Mouse (Mus musculus): Measurements from ENCODE around the gene Crhr2.

Crhr2 gene

DNA sequence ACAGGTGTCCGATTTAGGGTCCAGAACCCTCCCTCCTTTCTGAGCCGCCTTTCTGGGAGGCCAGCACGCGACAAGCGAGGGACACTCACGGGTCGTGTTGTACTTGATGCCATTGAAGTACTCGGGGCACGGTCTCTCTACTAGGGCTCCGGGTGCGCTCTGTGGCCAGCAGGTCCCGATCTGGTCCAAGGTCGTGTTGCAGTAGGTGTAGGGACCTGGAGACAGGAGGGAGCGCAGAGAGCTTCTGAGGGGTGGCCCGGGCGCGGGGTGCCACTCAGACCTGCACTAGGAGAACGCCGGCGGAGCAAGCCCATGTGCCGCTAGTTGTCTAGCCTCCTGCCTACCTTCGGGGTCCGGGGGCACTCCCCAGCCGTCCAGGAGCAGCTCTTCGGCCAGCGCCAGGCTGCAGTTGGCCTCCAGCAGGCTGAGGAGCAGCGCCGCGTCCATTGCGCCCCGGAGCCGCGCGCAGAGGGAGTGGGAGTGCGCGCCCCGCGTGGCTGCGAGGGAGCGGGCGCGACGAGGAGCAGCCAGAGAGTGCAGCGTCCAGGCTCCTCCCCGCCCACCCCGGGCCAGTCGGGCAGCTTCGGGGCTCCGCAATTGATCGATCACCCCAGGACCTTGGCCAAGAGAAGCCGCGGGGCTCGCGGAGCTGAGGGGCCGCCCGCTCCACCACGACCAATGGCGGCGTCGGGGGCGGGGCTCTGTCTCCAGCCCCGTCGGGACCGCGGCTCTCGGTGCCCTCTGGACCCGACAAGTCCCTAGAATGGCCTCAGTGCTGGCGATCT lies 15.3 kb downstream of the Crhr2 start:
- no peak for DNase-seq

DNA sequence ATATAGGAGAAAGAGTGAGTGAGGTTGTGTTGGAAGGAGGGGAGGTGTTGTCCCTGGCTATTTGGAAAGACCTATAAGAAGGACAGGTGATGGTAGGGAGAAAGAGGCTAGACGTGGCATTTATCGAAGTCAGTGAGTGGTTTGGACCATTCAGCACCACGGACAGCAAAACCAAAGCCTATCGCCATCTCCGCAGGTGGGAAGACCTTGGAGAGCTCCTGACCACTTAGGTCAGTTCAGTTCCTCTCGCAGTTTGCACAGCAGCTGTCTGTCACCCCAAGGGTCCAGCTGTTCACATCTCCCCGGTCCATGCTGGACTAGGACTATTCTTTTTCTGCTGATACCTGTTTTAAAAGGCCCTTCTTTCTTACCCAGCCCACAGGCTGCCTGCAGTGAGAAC lies 24.5 kb downstream of the Crhr2 start:
- no peak for DNase-seq

DNA sequence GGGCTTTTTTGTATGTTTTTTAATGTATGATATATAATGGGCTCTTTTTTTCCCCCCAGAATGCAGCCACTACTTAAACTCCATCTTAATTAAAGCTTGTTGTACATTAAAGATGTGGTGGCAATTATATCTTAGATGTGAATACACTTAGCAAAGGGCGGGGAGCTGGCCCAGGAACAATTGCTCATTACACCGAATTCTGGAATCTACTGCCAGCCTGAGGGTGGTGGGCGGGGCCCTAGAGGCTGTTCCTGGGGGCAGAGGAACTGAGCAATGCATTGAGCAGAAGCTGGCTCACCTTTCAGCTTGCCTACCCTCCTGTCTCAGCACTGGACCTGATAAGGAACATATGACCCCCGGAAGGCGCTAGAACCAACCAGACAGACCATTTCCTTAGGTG lies 34.2 kb downstream of the Crhr2 start:
- DNase-seq, result no peak

DNA sequence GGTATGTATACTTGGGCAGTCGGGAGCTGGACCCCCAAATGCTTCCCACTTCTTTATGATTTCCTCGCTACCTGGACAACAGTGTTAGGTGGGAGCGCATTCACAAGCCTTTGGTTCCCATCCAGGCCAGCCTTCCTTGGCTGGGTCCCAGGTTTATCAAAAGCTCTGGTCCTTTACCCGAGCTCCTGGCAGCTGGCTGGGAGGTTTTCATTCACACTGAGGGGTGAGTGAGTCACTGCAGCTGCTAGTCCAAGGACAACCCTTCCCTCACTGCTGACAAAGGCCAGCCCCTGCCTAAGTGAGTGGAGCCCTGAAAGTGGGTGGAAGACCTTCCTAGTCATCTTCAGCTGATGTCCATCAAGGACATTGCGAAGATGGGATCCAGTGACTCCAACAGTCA lies 34.8 kb downstream of the Crhr2 start:
- no peak for DNase-seq

DNA sequence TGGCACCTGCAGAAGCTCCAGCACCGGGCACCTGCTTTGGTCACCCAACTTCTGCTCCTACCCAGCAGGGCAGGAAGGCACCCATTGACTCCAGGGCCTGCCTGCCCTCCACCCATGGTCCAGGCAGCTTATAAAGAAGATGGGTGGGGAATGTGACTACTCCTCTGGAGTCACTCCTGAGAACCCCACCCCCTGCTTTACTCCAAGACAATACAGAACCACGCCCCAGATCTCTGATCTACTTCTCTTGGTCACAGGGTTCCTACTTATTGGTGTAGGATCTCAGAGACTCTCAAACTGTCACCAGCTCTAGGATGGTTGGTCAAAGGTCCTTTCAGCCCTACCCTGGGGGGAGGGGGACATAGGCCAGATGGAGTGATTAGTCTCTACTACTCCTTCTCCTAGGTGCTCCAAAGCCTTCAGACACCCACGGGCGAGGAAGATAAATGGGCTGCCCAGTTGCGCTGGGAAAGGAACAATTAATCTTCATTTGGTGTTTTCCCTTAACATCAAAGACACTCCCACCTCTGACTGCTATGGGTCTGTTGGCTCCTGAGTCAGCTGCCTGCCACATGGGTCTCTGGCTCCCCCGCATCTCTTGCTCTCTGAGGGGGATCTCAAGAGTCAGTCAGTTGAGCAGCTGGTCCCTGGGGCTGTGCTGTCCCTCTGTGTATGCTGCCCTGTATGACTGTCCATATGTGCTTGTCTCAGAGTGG lies 39.2 kb downstream of the Crhr2 start:
- DNase-seq, result no peak

DNA sequence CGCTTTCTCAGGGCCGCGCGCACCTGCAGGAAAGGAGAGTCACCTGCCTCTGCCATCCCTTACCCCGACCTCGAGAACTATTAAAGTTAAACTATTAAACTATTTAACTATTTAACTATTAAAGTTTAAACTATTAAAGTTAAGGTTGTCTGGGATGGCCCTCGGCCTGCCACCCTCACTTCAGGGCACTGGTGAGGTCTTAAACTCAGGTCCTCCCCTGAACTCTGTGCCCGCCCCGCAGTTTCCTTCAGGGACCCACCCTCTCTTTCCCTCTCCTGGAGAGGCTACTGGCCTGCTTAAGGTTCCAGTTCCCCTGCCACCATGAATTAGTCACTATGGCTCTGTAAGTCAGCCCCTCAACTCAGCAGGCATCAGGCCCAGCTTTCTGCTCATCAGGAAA lies 41.4 kb downstream of the Crhr2 start:
- DNase-seq, result no peak

DNA sequence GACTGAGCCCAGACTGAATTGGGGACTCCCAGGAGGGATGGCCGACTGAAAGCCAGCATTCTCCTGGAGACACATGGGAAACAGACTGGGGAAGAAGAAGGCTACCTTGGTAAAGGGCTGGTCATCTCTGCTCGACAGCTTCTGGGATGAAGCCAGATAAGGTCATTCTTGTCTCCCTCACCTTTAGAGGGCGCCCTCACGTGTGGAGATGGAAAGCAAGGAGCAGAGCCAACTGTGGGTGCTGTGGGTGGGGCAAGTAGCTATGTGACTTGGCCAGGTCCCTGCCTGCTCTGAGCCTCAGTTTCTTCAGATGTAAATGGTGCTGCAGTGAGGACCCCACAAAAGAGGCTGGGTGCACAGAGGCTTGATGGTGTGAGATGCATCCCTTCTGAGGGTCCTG lies 42.2 kb downstream of the Crhr2 start:
- no peak for DNase-seq

DNA sequence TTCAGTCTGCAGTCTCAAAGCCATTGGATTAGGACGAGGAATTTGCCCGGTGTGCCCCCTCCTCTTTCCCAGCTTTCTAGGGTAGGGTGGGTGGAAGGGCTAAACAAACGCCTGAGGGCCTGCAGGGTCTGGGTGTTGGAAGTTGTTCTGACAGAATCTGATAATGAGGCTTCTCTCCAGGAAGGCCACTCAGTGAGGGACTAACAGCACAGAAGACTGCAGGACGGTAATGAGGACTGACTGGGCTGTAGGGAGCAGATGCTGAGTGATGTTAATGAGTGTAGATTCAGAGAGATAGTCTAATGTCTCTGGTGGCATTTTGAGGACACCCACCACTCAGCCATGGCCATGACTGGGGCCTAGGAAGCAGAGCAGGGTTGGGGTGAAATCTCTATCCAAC lies 45.5 kb downstream of the Crhr2 start:
- DNase-seq, result no peak

DNA sequence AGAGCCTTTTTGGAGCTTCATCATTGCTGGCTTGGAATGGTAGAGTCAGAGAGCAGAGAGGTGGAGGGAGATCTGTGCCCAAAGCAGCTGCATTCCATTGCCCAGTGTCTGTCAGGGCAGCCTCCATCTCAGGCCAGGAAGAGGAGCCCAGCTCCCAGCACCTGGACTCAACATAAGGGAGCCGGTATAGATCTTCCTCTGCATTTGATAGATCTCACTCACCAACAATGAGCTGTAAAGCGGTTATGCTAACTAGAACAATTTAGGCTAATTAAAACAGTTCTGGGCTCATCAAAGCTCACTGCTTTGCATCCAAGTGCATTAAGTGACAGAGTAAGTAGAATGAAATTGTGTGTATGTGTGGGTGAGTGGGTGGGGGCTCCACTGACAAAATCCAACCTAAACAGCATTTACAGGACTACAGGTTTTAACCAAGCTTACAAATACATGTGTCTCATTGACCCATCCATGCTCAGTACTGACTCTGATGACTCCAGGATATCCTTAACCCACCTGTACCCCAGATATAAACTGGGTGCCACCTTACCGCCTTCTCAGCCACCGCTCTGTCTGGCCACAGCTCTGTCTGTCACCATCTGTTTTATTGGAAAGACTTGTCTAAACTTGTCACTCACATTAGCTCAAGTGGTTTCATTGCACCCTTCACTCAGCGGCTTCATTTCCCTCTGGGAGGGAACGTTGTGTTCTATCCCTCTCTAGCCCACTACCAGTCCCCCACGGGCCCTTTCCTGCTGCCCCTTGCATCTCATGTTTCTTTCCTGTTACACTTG lies 50.4 kb downstream of the Crhr2 start:
- no peak for DNase-seq

DNA sequence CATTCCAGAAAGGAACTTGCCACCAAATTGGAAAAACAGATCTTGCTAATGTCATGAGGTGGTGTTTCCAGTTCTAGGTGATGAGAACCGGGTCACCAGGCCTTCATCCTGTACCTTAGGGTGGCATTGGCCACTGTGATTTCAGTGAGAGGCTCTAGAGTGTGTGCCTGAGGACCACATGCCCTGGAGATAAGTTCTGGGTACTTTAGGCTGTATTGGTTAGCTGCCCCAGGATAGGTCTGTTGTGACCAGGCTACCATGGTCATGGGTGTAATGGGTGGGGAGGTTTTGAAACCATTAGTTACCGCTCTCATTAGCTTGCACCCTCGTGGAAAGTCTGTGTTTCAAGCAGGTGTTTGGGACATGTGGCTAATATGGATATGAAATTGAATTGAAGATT lies 51.4 kb downstream of the Crhr2 start:
- no peak for DNase-seq

DNA sequence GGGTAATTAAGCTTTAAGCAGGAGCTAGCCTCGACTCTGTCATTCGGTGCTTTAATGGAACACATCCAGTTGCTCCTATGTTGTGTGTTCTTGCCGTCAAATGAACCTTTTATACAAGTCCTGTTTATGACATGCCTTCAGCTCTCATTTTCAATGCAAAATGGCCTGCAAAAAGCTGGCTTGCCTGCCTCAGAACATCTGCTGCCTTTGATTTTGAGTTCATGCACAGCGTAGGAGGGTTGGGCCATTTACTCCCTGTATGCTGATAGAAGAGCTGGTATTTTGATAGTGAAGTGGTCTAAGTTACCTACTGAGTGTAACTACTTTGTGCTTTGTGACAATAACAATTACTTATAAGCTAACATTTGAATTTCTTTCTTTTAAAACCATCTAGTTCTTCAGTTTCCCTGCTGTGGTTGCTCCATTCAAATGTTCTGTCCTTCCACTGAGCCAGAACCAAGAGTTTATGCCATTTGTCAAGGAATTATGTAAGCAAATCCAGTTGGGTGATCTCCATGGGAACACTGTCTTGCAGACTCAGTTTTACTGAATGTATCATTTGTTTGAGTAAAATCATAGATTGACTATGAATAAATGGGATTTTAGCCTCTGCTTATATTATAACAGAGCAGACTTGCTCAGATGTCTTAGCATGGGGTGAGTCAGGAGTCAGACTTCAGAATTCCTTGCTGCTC lies 56.1 kb downstream of the Crhr2 start:
- DNase-seq, result no peak

DNA sequence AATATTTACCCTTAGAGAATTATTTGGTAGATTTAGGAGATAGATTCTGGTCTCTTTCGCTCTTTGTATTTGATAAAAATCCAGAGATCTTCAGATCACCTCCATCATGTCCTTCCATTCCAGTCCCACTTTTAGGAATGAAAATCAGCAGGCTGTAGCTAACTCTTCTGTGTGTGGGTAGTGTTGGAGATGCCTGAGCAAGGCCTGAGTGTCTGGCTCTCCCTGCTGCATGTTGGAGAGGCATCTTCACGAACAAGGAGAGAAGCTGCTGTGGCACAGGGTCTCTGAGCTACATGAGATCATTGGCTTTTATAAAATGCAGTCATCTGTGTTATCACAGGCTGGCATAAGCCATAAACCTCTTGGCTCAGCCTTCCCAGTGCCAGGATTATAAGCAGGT lies 66.9 kb downstream of the Crhr2 start:
- no peak for DNase-seq

DNA sequence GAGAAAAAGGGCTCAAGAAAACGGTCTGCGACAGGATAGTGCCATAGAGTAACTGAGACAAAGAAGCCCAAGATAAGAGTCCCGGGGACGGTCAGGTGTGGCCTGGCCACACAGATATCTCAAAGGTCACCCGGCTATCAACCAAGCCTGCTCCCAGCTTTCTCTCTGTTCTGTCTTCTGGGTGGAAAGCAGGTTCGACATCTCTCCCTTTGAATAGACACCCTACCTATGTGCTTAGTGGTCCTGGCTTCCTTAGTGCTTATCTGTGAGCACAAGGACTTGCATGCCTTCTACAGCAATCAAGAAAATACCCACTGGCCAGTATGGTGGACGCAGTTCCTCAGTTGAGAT lies 68.4 kb downstream of the Crhr2 start:
- no peak for DNase-seq

DNA sequence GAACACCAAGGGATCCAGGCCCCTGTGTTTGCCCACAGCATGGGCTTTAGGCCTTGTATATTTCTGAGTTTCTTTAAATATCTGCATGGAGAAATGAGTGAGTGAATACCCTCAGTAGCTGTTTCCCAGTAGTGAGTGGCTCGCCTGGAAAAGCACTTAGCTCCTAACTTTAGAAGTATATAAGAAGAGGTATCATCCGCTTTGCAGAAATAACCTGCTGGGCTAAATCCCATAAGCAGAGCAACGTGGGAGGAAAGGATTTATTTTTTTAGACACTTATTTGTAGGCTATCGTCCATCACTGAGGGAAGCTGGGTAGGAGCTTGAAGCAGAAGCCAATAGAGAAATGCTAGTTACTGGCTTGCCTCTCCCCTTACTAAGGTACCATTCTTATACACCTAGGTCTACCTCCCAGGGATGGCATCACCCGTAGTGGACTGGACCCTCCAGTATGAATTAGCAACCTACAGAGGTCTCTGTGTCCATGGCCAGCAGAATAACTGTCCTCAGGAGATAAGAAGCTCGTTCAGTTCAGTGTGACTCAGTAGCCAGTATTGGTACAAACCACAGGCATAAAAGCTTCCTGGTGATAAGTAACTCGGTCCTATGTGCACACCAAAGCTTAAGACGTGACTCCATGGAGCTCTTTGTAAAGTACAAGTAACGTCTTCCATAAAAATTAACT lies 68.9 kb downstream of the Crhr2 start:
- no peak for DNase-seq

DNA sequence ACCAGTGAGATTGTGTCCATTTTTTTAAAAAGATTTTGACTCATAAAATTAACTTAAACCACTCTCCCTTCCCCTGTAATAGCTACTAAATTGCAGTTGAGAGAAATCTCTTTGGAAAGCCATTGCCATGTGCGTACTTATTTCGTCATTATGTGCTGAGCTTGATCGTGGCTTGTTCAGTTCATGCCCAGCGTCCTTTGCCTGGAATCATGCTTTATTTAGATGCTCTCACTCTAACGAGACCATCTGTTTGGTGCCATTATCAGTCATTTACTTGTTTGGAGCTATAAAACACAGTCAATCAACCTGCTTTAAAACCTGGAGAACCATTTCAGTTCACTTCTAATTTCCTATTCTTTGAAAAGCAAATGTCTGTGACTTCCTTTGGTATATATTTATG lies 70.6 kb downstream of the Crhr2 start:
- DNase-seq, result no peak

DNA sequence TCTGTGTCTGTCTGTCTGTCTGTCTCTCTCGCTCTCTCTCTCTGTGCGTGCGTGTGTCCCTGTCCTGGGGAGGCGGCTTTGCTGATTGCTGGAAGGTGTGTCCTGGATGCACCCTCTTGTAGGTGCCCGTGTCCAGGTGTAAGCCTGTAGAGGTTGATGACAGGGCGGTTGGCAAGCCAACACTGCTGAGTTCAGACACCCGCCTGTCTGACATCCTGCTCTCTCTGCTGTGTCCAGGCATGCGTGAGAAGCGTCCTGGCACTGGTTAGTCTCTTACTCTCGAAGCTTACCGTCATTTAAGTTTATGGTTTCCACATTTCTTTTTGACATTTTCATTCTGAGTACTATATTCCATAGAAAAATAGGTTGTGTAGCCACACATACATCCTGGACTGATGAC lies 71.5 kb downstream of the Crhr2 start:
- peak; percentile 59 for DNase-seq

DNA sequence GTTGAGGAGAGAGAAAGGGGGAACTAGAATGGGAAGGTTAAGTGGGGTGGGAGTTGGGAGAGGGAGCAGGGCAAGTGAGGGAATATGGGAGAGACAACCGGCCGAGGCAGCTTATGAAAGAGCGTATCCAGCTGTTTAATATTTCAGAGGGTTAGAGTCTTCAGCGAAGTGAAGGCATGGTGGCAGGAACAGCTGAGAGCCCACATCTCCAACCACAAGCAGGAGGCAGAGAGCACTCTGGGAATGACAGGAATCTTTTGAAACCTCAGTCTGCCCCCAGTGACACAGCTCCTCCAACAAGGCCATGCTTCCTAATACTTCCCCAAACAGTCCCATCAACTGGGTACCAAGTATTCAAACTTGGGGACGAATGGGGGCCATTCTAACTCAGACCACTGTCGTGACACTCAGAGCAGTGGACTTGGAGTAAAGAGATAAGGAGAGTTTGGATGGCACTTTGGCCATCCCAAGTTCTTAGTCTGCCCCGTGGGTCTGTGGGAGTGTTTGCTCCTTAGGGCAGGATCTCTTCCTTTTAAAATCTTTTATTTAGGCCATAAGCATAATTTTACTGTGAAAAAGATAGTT lies 72.5 kb downstream of the Crhr2 start:
- DNase-seq, result no peak

DNA sequence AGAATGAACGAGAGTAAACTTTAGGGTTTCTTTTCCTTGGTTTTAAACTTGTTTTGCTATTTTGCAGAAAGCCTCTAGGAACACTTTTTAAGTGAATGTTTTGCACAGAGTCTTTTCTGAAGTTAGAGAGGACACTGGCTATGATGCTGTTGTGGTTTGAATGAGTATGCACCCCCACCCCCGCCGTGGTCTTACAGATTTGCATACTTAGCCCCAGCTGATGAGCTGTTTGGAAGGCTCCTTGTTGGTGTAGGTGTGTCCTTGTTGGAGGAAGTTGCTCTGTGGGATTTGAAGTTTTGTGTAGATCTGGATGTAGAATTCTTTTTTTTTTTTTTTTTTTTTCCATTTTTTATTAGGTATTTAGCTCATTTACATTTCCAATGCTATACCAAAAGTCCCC lies 75.4 kb downstream of the Crhr2 start:
- no peak for DNase-seq

DNA sequence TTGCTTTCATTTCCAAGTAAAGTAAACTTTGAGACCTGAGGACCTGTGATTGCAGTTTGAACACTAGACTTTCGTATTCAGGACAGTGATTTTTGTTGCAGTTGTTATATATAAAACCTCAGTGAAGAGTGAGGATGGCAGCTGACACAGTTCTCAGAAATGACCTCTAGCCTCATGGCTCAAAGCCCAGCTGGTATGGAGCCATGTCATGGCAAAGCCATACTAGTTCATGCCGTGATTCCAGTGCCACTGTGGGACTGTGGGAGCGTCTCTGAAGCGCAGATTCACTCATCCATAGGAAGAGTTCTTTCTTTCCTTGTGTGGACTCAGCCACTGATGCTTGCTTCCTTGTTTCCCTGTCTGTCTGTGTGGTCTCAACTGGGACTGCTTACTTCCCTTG lies 78.3 kb downstream of the Crhr2 start:
- no peak for DNase-seq

DNA sequence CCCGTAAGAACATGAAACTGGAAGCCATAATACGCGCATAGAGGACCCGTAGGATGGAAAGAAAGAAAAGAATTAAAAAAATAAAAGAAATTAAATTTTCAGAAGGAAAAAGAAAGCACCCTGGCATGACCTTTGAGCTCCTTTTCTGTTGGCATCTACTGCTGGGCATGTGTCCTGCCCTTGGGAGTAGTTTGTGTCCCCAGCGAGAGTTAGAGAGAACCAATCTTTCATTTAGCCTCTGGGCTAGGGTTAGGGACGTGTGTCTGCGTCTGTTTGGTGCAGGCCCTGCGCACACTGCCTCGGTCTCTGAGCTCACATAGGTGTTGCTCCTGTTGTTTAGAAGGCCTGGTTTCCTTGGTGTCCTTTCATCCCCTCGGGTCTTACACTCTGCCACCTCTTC lies 83.6 kb downstream of the Crhr2 start:
- no peak for DNase-seq

DNA sequence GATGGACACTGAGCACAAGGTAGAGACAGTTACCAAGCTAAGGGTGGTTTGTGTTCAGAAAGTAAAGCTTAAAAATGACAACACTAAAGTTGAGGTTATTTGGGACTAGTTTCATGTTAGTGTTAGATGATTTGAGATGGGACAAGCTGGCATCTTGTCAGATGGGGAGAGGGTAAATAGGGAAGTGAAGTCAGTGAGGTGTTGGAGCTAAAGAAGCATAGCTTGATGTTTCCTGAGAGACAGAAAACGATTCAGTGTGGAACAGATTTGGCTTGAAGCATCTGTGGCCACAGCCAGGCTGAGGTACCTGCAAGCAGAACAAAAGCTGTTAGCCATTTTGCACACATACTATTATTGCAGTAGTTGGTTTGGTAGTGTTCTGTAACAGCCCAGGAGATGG lies 87.5 kb downstream of the Crhr2 start:
- no peak for DNase-seq

DNA sequence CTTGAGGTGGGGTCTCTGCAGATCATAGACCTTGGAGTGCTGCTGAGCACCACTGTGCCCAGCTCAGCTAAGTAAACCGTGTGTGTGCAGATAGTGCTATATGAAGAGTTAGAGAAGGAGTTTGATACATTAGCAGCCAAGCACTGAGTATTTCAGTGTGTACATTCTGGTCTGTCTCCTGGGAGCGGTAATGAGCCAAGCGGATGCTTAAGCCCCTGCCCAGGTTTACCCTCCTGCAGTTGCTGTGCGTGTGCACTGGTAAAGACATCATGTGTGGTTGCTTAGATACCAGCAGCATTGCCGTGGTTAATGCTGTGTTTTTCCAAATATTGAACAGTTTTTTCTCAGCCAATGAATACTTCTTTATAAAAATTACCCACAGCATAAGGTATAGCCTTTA lies 88.3 kb downstream of the Crhr2 start:
- no peak for DNase-seq

DNA sequence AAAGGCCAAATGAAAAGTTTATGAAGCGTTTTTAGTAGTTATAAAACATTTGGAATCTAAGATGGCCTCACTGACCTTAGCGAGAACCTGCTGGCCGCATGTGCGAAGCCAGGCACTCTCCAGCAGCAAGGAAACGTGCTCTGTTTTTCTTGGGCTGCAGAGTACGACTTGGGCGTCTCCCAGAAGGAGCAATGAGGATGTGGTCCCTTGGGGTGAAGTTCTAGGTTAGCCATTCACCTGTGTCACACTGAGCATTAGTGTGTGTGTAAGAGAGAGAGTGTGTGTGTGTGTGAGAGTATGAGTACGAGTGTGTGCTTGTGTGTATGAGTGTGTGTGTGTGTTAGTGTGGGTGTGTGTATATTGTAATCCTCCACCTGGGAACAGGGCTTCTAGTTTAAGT lies 89.6 kb downstream of the Crhr2 start:
- no peak for DNase-seq
